Comparison of ENCODE assay signal across 27 mouse cellular contexts in the genomic region with DNA sequence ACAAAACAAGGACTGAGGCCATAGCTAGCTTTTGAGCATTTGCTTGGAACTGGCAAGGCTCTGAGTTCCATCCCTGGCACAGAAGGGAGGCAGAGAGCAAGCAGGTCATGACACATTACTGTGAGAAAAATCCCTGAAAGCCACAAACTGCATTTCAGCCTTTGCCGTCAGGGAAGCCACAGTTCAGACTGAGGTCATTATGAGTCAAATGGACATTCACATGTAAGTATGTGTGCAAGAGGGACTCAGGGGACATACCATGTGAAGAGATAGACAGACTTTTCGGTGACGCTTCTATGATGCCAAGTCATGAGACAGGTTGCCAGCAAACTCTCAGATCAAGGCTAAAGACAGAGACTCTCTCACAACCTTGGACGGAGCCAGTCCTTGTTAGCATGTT. TPM values are rescaled to one million over a fixed set of nuclear protein-coding genes. Genes with fewer than 3 reads are reported as not detected.
DNase-seq lines count a peak whose midpoint lies in the region; ATAC-seq and TF ChIP-seq lines count a peak whose summit lies in the region.
"Had no signal": no experiment of that assay in that cellular context is flagged by ENCODE, and none has a peak within 500 bp of the region (broad histone marks: within the 10 kb centered on the region; RNA-seq: fewer than 3 reads in every experiment).

No protein-coding gene starts in this region.

- no peaks in the 10 kb centered on the region for H3K36me3 ChIP-seq in intestine, embryonic 16.5 days (ENCODE audit: control insufficient read depth, insufficient read depth, low read length)
- H3K36me3 ChIP-seq in midbrain, postnatal 0 days (ENCODE audit: insufficient read depth, low read length) = no peaks in the 10 kb centered on the region
- H3K36me3 ChIP-seq: embryonic facial prominence, embryonic 15.5 days; heart, embryonic 13.5 days; hindbrain, embryonic 15.5 days; liver, embryonic 13.5 days; midbrain, embryonic 13.5 days had no signal

- H3K9ac ChIP-seq in intestine, embryonic 16.5 days (ENCODE audit: low read depth, low read length) = no peak overlapping the region
- no peak overlapping the region for H3K9ac ChIP-seq in midbrain, postnatal 0 days (replicated peaks; ENCODE audit: low read length, poor library complexity, severe bottlenecking)
- H3K9ac ChIP-seq: embryonic facial prominence, embryonic 15.5 days; heart, embryonic 13.5 days; hindbrain, embryonic 15.5 days; liver, embryonic 13.5 days; midbrain, embryonic 13.5 days had no signal

- TF ChIP-seq CTCF in embryonic fibroblast, embryonic 13.5 days (IDR thresholded peaks at IDR 0.05; ENCODE audit: borderline replicate concordance, insufficient read depth, low read length) = no peak
- TF ChIP-seq CTCF in midbrain, postnatal 0 days (IDR thresholded peaks at IDR 0.05) = no peak

- no peaks in the 10 kb centered on the region for H3K27me3 ChIP-seq in intestine, embryonic 16.5 days (replicated peaks; ENCODE audit: control insufficient read depth, insufficient read depth, low read length)
- no peaks in the 10 kb centered on the region for H3K27me3 ChIP-seq in midbrain, postnatal 0 days (ENCODE audit: insufficient read depth, low read length)
- H3K27me3 ChIP-seq: embryonic facial prominence, embryonic 15.5 days; heart, embryonic 13.5 days; hindbrain, embryonic 15.5 days; megakaryocyte, embryonic 14.5 days; midbrain, embryonic 13.5 days had no signal

- no peak overlapping the region for H3K4me3 ChIP-seq in embryonic fibroblast, embryonic 13.5 days (ENCODE audit: insufficient read depth, low read length)
- no peak overlapping the region for H3K4me3 ChIP-seq in intestine, embryonic 16.5 days (ENCODE audit: low read length)
- H3K4me3 ChIP-seq in midbrain, postnatal 0 days (ENCODE audit: low read depth, low read length) = no peak overlapping the region
- H3K4me3 ChIP-seq: embryonic facial prominence, embryonic 15.5 days; heart, embryonic 13.5 days; hindbrain, embryonic 15.5 days; liver, embryonic 13.5 days; megakaryocyte, embryonic 14.5 days; midbrain, embryonic 13.5 days had no signal

- H3K27ac ChIP-seq in embryonic fibroblast, embryonic 13.5 days (ENCODE audit: insufficient read depth, low read length) = peak overlapping the region; percentile 74
- H3K27ac ChIP-seq in intestine, embryonic 16.5 days (ENCODE audit: low read length) = no peak overlapping the region
- no peak overlapping the region for H3K27ac ChIP-seq in midbrain, postnatal 0 days (ENCODE audit: low read depth, low read length)
- H3K27ac ChIP-seq: embryonic facial prominence, embryonic 15.5 days; heart, embryonic 13.5 days; hindbrain, embryonic 15.5 days; kidney, postnatal 0 days; liver, embryonic 13.5 days; midbrain, embryonic 13.5 days had no signal

- H3K9me3 ChIP-seq in intestine, embryonic 16.5 days (ENCODE audit: control insufficient read depth, low read length) = no peaks in the 10 kb centered on the region
- no peaks in the 10 kb centered on the region for H3K9me3 ChIP-seq in midbrain, postnatal 0 days (ENCODE audit: low read length)
- H3K9me3 ChIP-seq: embryonic facial prominence, embryonic 15.5 days; heart, embryonic 13.5 days; hindbrain, embryonic 15.5 days; liver, embryonic 13.5 days; megakaryocyte, embryonic 14.5 days; midbrain, embryonic 13.5 days had no signal

- TF ChIP-seq POLR2A in embryonic fibroblast, embryonic 13.5 days (IDR thresholded peaks at IDR 0.05; ENCODE audit: low read depth, low read length) = no peak

- no peak for ATAC-seq in intestine, embryonic 16.5 days
- no peak for ATAC-seq in midbrain, postnatal 0 days (ENCODE audit: low FRiP score)
- ATAC-seq: forebrain, embryonic 14.5 days; lung, postnatal 0 days; midbrain, embryonic 13.5 days had no signal

- DNase-seq in 3134 (ENCODE audit: extremely low read depth, insufficient read length, low spot score) (peak; percentile 66), 3T3-L1 (ENCODE audit: low read depth, low spot score) (peak; percentile 93)
- DNase-seq in Muller cell, postnatal 12 days (ENCODE audit: inconsistent ontology term) = peak; percentile 60
- DNase-seq in kidney, adult 18-20 months = no peak
- no peak for DNase-seq in midbrain, postnatal 0 days (ENCODE audit: low spot score)
- DNase-seq: adrenal gland, postnatal 14 days; cerebellum, adult 18-20 months; cerebellum, postnatal 14 days; heart, postnatal 10 days; kidney, adult 8-10 months; kidney, postnatal 4 days; liver, embryonic 13.5 days; lung, adult 18-20 months; lung, postnatal 4 days; right cerebral cortex, adult 18-20 months; right cerebral cortex, postnatal 4 days; thymus, postnatal 4 days had no signal

- H3K4me1 ChIP-seq in embryonic fibroblast, embryonic 13.5 days (ENCODE audit: control insufficient read depth, insufficient read depth, low read length) = peaks cover 12% of the 10 kb centered on the region
- peaks cover 39% of the 10 kb centered on the region for H3K4me1 ChIP-seq in intestine, embryonic 16.5 days (ENCODE audit: control insufficient read depth, insufficient read depth, low read length)
- peaks cover 16% of the 10 kb centered on the region; the same call in 1 of the 2 replicates for H3K4me1 ChIP-seq in midbrain, postnatal 0 days (ENCODE audit: insufficient read depth, low read length)

- no peak overlapping the region for H3K4me2 ChIP-seq in intestine, embryonic 16.5 days (ENCODE audit: low read depth, low read length)
- no peak overlapping the region for H3K4me2 ChIP-seq in midbrain, postnatal 0 days (ENCODE audit: low read depth, low read length, poor library complexity, severe bottlenecking)
- H3K4me2 ChIP-seq: embryonic facial prominence, embryonic 15.5 days; heart, embryonic 13.5 days; hindbrain, embryonic 15.5 days; liver, embryonic 13.5 days; midbrain, embryonic 13.5 days had no signal

- WGBS in intestine, embryonic 16.5 days = 97% methylated on average over 4 of the region's 4 CpGs
- 94% methylated on average over 4 of the region's 4 CpGs for WGBS in midbrain, postnatal 0 days

RNA-seq across cellular contexts. Expression of a gene that starts 33.5 kb away (rescaled TPM):
- 150 and 156 TPM in 2 replicates for polyA plus RNA-seq in embryonic fibroblast, embryonic 13.5 days (2011; ENCODE audit: insufficient read length, low read depth, missing spikeins)
- 28.6 and 33.1 TPM in 2 replicates for polyA plus RNA-seq in intestine, embryonic 16.5 days (2015; fragmentation: Nextera tagmentation; extraction: Ambion mirVana)
- total RNA-seq in midbrain, postnatal 0 days (2014; rRNA removed) = 56.6 and 57.5 TPM in 2 replicates
- 43.4 and 43.6 TPM in 2 replicates for polyA plus RNA-seq in midbrain, postnatal 0 days (2015; fragmentation: Nextera tagmentation; extraction: Ambion mirVana)

RNA-seq across cellular contexts. Expression of a gene that starts 38.8 kb away (rescaled TPM):
- 31.5 and 36.2 TPM in 2 replicates for polyA plus RNA-seq in embryonic fibroblast, embryonic 13.5 days (2011; ENCODE audit: insufficient read length, low read depth, missing spikeins)
- 26.6 and 27.6 TPM in 2 replicates for polyA plus RNA-seq in intestine, embryonic 16.5 days (2015; fragmentation: Nextera tagmentation; extraction: Ambion mirVana)
- 47.9 and 51.6 TPM in 2 replicates for total RNA-seq in midbrain, postnatal 0 days (2014; rRNA removed)
- 25.7 and 26.3 TPM in 2 replicates for polyA plus RNA-seq in midbrain, postnatal 0 days (2015; fragmentation: Nextera tagmentation; extraction: Ambion mirVana)

Comparison
In these comparisons a context has a peak if more than half of its experiments do, and no peak if none do; other contexts are left out.
1. DNase-seq: peak in 3134 (single experiment), 3T3-L1 (single experiment) and Muller cell, postnatal 12 days (single experiment); none in kidney, adult 18-20 months (single experiment) and midbrain, postnatal 0 days (single experiment).